Mouse (Mus musculus): Measurements from ENCODE around the gene Dlgap4. TPM values are rescaled to one million over a fixed set of nuclear protein-coding genes. Genes with fewer than 3 reads are reported as not detected.

The Dlgap4 gene
- total RNA-seq, 2 experiments from 2014 or later: 46.8 to 62.9 TPM

DNA sequence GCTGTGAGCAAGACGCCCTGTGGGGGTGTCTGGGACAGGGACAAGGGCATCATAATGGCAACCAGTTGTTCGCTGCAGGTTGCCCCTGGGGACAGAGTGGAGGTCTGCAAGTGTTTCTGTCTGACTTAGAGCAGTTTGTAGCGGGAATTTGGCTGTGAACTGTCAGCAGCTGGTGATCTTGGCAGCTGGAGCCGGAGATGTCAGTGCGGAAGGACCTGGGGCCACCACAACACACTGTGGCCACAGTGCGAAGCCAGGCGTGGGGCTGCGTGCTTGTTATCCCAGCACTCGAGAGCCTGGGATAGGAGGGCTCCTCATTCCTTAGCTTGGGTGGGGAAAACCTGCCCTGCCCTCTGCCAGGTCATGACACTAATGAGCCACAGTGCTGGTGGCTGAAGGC, 84.7 kb downstream of the Dlgap4 start:
- DNase-seq (ENCODE audit: low spot score): no peak

DNA sequence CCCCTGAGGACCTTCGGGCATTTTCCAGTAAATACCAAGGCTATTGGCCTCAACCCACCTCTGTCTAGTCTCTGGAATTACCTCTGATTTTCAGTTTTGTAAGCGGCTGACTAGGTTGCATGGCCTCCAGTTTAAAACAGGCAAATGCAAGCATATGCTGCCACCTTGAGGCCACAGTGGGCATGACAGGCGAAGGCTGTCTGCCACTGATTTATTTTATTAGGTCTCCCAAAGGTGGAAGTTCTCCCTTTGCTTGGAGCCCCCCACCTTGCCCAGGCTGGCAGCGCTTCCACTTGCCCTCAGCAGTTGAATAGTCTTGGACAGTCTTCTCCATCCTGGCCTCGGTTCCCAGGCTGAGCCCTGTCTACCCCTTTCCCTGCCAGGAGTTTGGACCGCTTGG, 92.0 kb downstream of the Dlgap4 start:
- peak; percentile 83 for DNase-seq (ENCODE audit: low spot score)

DNA sequence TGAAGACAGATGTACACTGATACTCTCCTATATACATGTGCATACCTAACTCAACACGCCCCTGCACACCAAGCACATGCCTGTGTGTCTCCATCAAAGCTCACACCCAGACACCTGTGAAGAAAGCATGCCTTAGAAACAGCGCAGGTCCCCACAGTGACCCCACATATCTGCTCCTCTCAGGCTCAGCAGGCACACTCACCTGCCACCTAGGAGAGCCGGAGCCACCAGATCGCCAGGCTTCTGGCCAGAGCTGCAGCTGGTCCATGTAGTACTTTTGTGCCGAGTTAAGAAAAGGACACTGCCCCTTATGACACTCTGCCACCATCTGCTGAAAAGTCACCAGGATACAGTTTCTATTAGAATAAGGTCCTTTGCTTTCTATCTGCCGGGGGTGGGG, 103.2 kb downstream of the Dlgap4 start:
- DNase-seq (ENCODE audit: low spot score): no peak

DNA sequence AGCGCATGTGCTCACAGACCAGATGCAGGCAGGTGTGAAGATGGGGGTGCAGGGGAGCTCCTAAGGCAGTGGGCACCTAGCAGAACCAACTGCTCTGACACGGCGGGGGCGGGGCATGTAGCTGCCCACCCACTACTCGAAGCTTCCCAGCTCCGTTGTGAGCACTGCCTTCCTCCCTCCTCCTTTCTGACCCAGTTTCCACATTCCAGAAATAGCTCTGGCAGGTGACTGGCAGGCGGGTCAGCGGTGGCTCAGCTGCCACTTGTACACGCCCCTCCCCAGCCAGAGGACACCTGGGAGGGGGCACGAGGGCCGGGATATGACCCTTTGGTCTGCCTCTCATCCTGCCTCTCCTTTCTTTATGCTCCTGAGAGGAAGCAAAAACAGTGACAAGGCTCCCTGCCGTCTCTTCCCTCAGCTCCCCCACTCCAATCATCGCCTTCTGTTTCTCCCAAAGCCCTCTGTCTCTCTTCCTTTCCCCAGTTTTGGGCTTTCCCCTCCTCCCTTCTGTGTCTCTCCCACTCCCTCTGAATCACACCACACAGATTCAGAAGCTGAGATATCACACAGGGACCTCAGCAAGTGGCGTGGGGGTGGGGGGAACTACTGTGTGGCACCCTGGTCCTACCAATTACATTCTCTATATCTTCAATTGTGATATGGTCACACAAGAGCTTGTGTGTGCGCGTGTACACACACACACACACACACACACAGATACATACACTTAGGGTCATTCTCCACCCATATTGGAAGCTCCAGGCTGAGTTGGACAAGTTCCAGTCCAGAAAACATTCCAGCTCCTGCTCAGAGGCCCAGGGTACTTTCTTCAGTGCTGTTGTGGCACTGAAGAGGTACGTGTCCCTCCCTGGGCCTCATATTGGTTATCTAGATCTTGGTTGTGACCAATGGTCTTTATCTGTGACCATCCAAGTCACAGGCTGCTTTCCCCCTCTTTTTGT, 104.1 kb downstream of the Dlgap4 start:
- no peak for DNase-seq (ENCODE audit: low spot score)

DNA sequence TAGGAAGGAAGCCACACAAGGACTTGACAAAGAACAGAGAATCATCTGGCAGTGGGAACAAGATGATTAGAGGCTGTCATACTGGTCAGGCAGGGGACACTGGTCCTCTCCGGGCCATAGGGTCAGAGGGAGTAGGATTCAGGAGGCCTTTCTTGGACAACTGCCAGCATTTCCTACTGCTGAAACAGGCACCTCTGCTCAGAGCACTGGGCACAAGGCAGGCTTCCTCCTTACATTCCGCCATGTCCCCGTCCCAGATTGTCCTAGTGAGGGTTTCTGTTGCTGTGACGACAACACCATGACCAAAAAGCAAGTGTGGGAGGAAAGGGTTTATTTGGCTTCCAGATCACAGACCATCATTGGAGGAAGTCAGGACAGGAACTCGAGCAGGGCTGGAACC, 105.3 kb downstream of the Dlgap4 start:
- DNase-seq (ENCODE audit: low spot score): no peak

DNA sequence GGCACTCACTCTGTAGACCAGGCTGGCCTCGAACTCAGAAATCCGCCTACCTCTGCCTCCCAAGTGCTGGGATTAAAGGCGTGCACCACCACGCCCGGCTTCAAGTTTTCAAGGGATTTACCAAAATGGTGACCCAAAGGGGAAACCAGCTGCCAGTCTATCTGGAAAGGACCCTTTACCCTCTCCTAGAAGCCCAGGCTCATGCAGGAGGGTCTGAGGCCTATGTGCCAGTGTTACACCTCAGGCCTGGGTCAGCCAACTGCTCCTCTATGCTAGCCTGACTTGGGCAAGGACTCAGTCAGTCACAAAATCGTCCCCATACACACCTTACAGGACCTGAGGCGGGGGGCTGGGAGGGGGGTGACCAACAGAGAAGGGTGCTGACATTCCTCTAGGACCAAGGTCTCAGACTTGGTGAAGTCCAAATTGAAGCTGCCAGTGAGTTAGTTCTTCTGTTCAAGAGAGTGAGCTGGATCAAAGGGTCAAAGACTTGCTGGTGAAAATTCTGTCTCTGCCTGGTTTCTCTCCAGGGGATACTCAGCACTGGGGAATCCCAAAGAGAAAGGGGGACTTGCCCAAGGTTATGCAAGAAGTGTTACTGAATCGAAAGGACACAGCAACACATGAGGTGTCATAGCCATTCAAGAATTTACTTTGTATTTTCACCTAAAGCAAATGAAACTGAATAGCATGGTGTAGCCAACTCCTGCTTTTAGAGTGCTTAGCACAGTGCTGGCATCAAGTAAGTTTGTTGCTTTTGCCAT, 106.2 kb downstream of the Dlgap4 start:
- DNase-seq (ENCODE audit: low spot score): no peak

DNA sequence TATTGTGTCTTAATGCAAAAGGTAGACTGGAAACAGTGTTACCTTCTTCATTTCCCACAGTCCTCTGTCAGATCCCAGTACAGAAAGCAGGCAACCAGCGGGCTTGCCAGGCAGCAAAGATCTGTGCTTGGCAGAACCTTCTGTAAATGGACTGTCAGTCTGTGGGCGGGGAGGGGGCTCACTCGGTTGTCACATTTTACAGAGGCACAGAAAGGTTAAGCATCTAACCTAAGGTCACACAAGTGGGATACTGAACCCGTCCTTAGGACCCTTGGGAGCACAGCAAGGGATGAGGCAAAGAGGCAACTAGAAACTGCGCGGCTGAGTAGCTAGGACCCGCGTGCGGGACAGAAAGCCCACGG, 106.8 kb downstream of the Dlgap4 start:
- DNase-seq (ENCODE audit: low spot score): peak; percentile 49

DNA sequence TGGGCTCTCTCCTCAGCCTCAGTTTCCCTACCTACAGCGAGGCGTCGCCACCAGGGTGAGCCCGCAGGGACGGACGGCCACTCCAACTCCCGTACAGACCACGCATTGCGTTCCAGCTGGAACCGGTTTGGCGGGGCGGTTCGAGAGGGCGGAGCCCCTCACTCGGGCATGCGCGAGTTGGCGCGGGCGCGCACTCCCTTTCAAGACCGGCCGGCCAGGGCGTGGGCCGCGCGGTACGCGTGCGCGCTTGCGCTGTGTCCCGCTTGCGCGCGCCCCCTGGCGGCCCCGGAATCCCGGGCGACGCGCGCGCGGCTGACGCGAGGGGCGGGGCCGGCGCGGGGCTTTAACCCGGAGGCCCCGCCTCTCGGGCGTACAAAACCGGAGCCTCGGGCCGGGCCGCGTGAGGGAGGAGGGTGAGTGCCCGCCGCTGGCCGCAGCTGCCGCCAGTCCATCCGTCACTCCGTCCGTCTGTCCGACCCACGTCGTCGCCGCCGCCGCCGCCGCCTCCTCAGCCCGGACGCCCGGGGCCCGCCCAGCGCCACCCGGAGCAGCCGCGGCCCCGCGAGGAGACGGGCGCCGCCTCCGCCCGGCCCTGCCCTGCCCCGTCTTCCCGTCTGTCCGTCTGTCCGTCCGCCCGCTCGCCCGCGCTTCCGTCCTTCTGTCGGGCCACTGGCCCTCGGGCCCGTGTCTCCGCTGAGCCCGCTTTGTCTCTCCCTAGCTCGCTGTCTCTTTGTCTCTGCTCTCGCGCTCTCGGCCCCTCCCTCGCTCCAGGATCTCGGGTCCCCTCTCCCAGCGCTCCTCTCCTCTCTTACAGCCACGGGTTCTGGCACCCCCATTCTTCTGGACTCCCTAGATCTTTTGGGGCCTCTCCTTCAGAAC, 107.4 kb downstream of the Dlgap4 start:
- peak; percentile 94 for DNase-seq (ENCODE audit: low spot score)

DNA sequence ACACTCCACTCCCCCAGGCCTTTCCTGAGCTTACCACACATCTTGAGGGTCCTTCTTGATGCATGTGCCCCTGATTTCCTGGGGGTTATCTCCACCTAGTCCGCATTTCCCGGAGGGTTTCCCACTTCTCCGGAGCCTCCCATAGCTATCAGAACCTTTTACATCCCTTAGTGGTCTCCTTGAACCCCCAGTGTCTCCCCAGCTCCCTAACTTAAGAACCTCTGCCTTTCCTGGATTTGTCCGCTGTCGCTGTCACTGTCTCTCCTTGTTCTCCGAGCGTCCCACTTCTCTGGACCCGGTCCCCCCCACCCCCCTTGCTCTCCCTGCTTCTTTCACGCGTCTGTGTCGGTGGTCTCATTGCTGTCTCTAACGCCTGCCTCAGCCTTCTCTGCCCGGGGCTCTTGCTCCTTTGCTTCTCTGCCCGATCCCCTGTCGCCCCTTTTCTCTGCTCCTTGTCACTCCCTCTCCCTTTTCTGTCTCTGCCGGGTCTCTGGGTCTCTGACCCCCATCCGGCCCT, 108.1 kb downstream of the Dlgap4 start:
- no peak for DNase-seq (ENCODE audit: low spot score)

DNA sequence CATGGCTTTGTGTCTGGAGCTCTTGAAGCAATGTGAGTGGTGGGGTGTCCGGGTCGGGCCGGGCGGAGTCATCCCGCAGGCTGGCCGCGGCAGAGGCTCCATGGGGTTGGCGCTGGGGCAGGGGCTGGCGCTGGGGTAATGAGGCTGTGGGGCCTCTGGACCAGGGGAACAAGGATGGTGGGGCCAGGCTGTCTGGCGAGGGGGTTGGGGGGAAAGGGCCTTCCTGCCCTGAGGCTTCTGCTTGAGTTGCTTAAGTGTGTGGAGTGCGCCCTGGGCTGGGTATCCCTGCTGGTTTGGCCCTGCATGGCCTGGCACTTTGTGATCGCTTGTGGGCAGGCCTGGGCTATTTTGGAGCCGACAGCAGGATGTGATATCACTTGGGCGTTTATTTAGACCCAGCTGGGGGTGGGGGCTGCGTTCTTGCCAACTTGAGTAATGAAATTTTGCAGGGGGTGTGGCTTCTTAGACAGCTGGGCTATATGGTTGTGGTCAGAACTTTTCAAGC, 108.6 kb downstream of the Dlgap4 start:
- DNase-seq (ENCODE audit: low spot score): peak; percentile 88

DNA sequence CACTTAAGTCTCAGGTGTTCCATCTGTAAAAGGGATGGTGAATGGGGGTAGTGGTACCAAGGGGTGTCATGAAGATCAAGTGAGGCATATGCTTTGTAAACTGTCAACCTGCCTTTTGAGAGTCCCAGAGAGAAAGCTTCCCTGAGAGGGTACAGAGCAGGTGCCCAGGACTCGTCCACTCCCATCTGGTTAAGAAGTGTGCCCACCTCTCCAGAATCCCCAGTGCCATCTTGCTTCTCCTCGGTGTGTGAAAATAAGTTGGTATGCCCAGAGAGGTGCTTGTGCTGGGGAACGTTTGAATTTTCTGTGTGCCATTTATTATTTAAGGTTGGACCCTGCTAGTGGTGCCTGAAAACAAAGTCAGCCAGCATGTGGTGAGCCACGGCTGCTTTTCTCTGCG, 109.2 kb downstream of the Dlgap4 start:
- DNase-seq (ENCODE audit: low spot score): no peak

DNA sequence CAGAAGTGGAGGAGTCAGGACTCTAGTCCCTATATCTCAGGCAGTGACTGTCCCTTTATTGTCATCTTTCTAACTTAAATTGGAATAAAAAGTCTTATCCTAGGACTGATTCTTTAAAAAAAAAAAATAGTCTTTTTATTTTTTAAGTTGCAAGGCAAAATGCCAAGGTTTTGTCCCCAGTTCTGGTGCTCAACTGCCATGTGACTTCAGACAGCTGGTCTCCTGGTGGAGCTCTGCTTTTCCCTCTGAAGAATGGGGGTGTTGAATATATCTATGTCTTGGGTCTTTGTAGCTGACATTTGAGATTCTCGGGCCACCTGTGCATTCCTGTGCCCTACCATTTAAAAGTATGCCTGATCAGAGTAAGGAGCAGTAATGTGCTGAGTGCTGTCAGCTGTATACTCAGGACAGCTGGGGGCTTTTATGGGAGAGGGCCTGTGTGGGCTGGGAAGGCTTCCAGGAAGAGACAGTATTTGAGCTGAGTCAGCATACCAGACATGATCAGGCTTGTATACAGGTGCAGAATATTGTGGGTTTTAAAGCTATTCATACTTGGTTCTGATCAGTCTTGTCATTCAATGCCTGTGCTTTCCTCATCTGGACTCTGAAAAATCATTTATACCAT, 110.5 kb downstream of the Dlgap4 start:
- no peak for DNase-seq (ENCODE audit: low spot score)

DNA sequence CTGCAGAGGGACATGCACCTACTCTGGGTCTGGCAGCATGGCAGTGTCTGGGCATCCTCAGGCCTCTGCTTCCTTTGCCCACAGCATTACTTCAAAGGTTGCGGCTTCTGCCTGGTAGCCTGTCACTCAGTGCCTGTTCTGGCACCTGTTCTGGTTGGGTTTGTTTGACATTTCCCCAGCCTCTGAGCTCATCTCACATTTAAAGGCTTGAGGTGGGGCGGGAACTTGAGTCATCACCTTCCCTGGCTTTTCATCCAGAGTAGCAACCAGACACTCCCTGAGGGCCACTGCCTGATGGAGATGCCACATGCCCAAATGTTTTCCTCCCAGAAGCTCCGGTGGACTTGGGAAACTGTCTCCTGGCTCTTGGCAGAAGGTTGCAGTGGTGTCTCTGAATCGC, 111.4 kb downstream of the Dlgap4 start:
- peak; percentile 91 for DNase-seq (ENCODE audit: low spot score)

DNA sequence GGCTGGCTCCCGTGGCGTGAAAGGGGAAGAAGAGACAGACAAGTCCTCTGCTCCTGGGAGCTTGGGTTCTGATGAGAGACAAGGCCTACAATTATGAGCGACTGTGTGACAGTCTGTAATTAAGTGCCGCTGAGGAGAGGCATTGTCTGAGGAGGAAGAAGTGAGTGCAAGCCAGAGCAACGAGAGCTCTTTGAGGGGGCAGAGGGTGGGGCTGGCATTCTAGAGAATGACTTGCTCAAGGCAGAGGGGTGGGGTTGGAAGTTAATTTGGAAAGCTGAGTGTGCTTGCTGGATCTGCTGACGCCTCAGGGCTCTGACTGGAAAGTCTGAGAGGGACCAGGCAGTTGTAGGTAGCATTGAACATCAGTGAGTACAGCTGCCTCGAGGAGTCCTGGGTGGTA, 112.8 kb downstream of the Dlgap4 start:
- DNase-seq (ENCODE audit: low spot score): no peak

DNA sequence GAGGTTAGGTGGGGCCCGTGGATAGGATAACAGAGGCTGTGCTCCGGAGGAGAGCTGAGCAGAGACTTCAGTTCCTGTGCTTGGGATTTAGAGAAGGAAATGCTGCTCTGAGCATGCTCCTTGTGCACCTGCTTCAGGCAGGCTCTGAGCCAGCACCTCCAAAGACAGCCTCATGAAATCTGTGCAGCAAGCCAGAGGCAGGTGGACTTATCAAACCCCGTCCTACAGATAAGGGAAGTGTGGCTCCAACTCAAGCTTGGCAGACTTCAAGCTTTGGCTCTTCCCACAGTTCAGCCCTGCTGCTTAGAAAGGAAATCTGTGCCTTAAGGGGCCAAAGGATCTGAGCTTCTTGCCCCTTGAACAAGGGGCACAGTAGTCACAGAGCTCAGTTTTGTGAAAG, 113.4 kb downstream of the Dlgap4 start:
- DNase-seq (ENCODE audit: low spot score): no peak

DNA sequence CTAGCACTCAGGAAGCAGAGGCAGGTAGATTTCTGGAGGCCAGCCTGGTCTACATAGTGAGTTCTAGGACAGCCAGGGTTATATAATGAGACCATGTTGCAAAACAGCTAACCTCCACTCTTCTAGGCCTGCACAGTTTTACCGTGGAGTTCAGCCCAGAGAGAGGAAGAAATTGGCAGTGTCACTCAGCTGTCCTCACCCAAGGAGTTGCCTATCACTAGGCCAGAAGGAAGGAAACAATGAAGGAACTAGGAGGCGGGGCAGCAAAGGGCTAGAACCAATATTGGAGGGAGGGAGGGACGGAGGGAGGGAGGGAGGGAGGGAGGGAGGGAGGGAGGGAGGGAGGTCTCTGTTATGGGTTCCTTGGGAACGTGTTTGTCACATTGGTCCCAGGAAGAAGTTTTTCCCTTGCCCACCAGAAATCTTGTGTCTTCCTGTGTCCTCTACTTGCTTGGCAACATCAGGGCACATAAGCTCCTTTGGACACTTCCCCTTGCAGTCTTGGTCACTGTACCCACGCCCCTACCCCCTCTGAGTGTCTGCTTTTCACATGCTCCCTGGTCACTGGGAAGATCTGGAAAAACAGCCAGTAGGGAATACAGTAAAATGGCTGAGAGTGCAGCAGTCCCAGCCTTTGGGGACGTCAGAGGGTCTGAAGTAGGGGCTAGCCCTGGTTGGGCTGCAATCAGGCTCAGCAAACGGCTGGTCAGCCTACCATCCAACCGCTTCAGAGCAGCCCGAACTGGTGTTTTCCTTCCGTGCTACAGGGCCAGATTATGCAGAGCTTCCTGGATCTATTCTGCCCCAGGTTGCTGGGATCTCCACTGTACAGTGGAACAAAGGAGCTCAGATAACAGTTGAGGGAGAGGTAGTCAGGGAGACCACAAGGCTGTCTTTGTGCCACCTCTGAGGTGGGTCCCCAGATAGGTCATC, 116.3 kb downstream of the Dlgap4 start:
- no peak for DNase-seq (ENCODE audit: low spot score)

DNA sequence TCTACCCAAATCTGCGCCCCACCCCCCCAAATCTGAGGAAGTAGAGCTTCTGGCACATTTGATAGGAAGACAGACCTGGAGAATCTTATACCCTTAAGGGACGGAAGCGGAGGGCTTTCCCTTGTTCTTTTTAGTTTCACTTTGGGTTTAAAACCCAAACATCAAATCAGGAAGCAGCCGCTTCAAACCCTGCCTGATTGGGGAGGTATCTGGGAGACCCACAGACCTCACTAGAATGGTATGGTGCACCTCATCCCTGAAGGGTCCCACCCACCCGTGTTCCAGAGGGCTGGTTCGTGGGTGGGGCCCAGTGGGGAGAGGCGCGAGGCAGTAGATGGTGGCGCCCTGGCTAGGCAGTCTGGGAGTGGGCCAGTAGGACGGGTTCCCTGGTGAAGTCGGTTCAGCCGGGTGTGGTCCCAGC, 117.0 kb downstream of the Dlgap4 start:
- DNase-seq (ENCODE audit: low spot score): no peak

DNA sequence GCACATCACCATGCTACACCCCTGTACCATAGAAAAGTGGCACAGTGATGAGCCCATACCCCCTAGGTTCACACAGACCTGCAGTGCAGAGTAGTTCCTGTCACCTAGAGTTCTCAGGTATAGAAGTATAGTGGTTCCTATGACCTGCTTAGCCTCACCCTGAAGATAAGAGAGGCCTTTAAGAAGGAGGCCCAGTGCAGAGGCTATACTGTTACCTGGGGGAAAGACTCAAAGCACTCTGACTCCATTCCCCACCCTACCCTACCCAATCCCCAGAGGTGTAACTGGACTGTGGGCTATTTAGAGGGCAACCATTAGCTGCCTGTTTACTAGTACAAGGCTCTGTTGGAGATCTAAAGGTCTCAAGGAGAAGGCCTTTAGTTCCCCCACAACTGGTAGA, 118.1 kb downstream of the Dlgap4 start:
- DNase-seq (ENCODE audit: low spot score): no peak

DNA sequence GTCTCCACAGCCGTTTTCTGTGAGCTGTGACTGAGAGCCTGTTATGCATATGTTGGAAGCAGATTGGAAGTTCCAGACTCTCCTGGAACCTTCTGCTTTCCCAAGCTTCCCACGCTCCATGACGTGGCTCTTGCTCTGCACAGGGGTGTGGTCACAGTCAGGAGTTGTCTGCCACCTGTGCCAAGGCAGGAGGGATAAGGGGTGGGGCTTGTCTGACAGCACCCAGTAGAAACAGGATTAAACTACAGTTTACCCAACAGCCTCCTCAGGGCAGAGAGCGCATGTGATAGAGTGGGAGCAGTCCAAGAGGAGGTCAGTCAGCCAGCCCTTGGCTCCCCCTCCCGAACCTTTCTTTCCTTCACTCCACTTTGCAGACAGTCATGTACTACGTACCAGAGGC, 118.6 kb downstream of the Dlgap4 start:
- DNase-seq (ENCODE audit: low spot score): peak; percentile 88

All from gastrocnemius, adult 18-20 months (tissue).